Mouse (Mus musculus): ENCODE results near the gene Ssxb1.
"Not testable (repeated sequence)": the region's sequence is repeated elsewhere in the genome, so short reads cannot be mapped to it uniquely, and the experiment has no call there.

Ssxb1 gene

GRCm38 (mm10) chrX:8413005-8413404 is at the start of gene Ssxb1:
Gene Ssxb1, plus strand, starts transcription at chrX:8413305.
- DNase-seq (ENCODE audit: low read depth) = not testable (repeated sequence)

DNA sequence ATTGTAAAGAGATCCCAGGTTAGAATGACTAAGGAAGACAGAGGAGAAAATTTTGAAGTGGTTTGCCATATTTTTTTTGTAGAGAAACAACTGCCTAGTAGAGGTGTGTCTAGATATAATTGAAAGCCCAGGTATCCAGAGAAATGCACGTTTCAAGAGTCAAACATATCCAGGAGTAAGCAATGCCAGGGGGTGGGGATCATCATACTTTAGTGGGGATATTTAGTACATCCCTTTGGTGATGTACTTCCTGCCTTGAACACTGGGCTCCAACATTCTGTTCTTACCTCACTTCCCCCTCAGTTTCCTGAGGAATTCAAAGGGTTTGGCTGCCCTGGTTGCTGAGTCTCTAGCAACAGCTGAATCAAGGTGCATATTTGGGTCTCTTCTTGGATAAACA is 46.4 kb upstream of the Ssxb1 start, which contains the start of gene Ssxb9:
Gene Ssxb9 (plus strand): TSS at position 301 of the 400 bp plus-strand sequence.
- not testable (repeated sequence) for DNase-seq (ENCODE audit: low read depth)

GRCm38 (mm10) chrX:8461626-8462025 is 48.5 kb downstream of the Ssxb1 start, which contains the start of gene Ssxb2:
Gene Ssxb2, minus strand, starts transcription at chrX:8461726.
- DNase-seq (ENCODE audit: low read depth) = not testable (repeated sequence)
